Mouse (Mus musculus) embryonic facial prominence, embryonic 14.5 days (tissue): ENCODE measurements around the gene Armc10. TPM values are rescaled to one million over a fixed set of nuclear protein-coding genes. Genes with fewer than 3 reads are reported as not detected.
"Not testable (repeated sequence)": the region's sequence is repeated elsewhere in the genome, so short reads cannot be mapped to it uniquely, and the experiment has no call there.

Source experiments
- ATAC-seq: fragments of 200-750 bp; cut with Nextera tagmentation; 2 replicates; pipeline ENCODE4 v1.8.0; 2017; ENCODE audit warnings: low read depth, moderate number of reproducible peaks, moderate TSS enrichment
- DNase-seq: peaks from one replicate; pipeline ENCODE4 v3.0.0-alpha.2; 2015; ENCODE audit warnings: low spot score
- H3K27ac ChIP-seq: fragments of 300-500 bp; sonication (generic); replicated peaks from 2 replicates; pipeline ENCODE4 v1.5.1; 2014; ENCODE audit warnings: low read depth, mild to moderate bottlenecking, low read length, moderate library complexity
- H3K27me3 ChIP-seq: fragments of 300-500 bp; sonication (generic); replicated peaks from 2 replicates; pipeline ENCODE4 v1.6.1; 2014; ENCODE audit warnings: low read length; ENCODE audit not compliant: control insufficient read depth, insufficient read depth
- H3K36me3 ChIP-seq: fragments of 300-500 bp; sonication (generic); 2 replicates; pipeline ENCODE4 v1.6.1; 2014; ENCODE audit warnings: low read length, mixed read lengths; ENCODE audit not compliant: control insufficient read depth, insufficient read depth
- H3K4me1 ChIP-seq: fragments of 300-500 bp; sonication (generic); 2 replicates; pipeline ENCODE4 v1.6.1; 2014; ENCODE audit warnings: antibody characterized with exemption, low read length; ENCODE audit not compliant: control insufficient read depth, insufficient read depth
- H3K4me2 ChIP-seq: fragments of 300-500 bp; sonication (generic); 2 replicates; pipeline ENCODE4 v1.6.1; 2014; ENCODE audit warnings: low read depth, mild to moderate bottlenecking, low read length, moderate library complexity, mixed read lengths
- H3K4me3 ChIP-seq: fragments of 300-500 bp; sonication (generic); 2 replicates; pipeline ENCODE4 v1.5.1; 2014; ENCODE audit warnings: low read depth, mild to moderate bottlenecking, low read length
- H3K9ac ChIP-seq: fragments of 300-500 bp; sonication (generic); 2 replicates; pipeline ENCODE4 v1.6.1; 2014; ENCODE audit warnings: low read depth, mild to moderate bottlenecking, low read length, moderate library complexity, mixed read lengths
- H3K9me3 ChIP-seq: fragments of 300-500 bp; sonication (generic); 2 replicates; pipeline ENCODE4 v1.6.1; 2016; ENCODE audit warnings: low read length; ENCODE audit not compliant: control insufficient read depth
- WGBS: fragments of 180-500 bp; shearing (Covaris S2); extraction: QIAGEN DNeasy Blood & Tissue Kit; methylation state at CpG from one replicate; pipeline ENCODE4 v1.1.7; 2014; 5-methylcytosine and 5-hydroxymethylcytosine counted together
- polyA plus RNA-seq: library from polyadenylated mRNA; unstranded; fragments of >200 nt; fragmentation: Nextera tagmentation; extraction: Ambion mirVana; gene quantifications from 2 replicates; pipeline ENCODE4 v1.2.1, GENCODE M21; 2014

Gene Armc10
- polyA plus RNA-seq, 1 experiment from 2014 or later: 37.1 TPM

GRCm38 (mm10) chr5:21693372-21693870, 47.8 kb downstream of the Armc10 start:
- DNase-seq (no peak), ATAC-seq (no peak)
- Histone ChIP-seq H3K4me3 (no peak overlapping the region), H3K27me3 (no peaks in the 10 kb centered on the region), H3K27ac (no peak overlapping the region), H3K9ac (no peak overlapping the region), H3K9me3 (no peaks in the 10 kb centered on the region), H3K4me2 (no peak overlapping the region), H3K4me1 (no peaks in the 10 kb centered on the region), H3K36me3 (no peaks in the 10 kb centered on the region)
- 67% methylated on average over 3 of the region's 3 CpGs for WGBS

- DNase-seq (no peak), ATAC-seq (no peak)
- H3K4me3 ChIP-seq: no peak overlapping the region
- 75% methylated on average over 3 of the region's 3 CpGs for WGBS
- no peaks in the 10 kb centered on the region for H3K27me3 ChIP-seq
- H3K4me2 ChIP-seq: no peak overlapping the region
- H3K9me3 ChIP-seq: no peaks in the 10 kb centered on the region
- H3K36me3 ChIP-seq: no peaks in the 10 kb centered on the region
- H3K27ac ChIP-seq: no peak overlapping the region
- no peak overlapping the region for H3K9ac ChIP-seq
- H3K4me1 ChIP-seq: no peaks in the 10 kb centered on the region
Observed at GRCm38 (mm10) chr5:21694854-21695490, 49.4 kb downstream of the Armc10 start.

GRCm38 (mm10) chr5:21699555-21699954, 53.9 kb downstream of the Armc10 start:
- not testable (repeated sequence) for ATAC-seq, H3K4me2 ChIP-seq, H3K27ac ChIP-seq, H3K4me3 ChIP-seq, H3K36me3 ChIP-seq, H3K9ac ChIP-seq, DNase-seq, H3K27me3 ChIP-seq, H3K9me3 ChIP-seq, H3K4me1 ChIP-seq
- 88% methylated on average over 3 of the region's 3 CpGs for WGBS

- H3K4me3 ChIP-seq: peak overlapping the region; percentile 77
- ATAC-seq (no peak), DNase-seq (no peak)
- no peaks in the 10 kb centered on the region for H3K36me3 ChIP-seq
- no peaks in the 10 kb centered on the region for H3K27me3 ChIP-seq
- no peak overlapping the region for H3K27ac ChIP-seq
- no peaks in the 10 kb centered on the region for H3K4me1 ChIP-seq
- 14% methylated on average over 10 of the region's 10 CpGs for WGBS
- H3K4me2 ChIP-seq: peak overlapping the region; percentile 56
- H3K9ac ChIP-seq: peak overlapping the region; percentile 21; the same call in 1 of the 2 replicates
- H3K9me3 ChIP-seq: no peaks in the 10 kb centered on the region
Observed at GRCm38 (mm10) chr5:21700272-21700821, 54.7 kb downstream of the Armc10 start.

- Histone ChIP-seq H3K4me2 (peak overlapping the region; percentile 56), H3K9ac (peak overlapping the region; percentile 21), H3K27ac (no peak overlapping the region), H3K4me3 (peak overlapping the region; percentile 77), H3K36me3 (no peaks in the 10 kb centered on the region), H3K27me3 (no peaks in the 10 kb centered on the region), H3K9me3 (no peaks in the 10 kb centered on the region), H3K4me1 (no peaks in the 10 kb centered on the region)
- ATAC-seq: peak; percentile 55; the same call in 1 of the 2 replicates
- DNase-seq: no peak
- WGBS: 0% methylated on average over 22 of the region's 22 CpGs
Observed at GRCm38 (mm10) chr5:21700934-21701333, 55.3 kb downstream of the Armc10 start.

GRCm38 (mm10) chr5:21701351-21702008, 55.9 kb downstream of the Armc10 start, which contains the start of gene Napepld:
TSS of gene Napepld (minus strand) at chr5:21701396.
- DNase-seq (peak; percentile 98), ATAC-seq (peak; percentile 100)
- H3K4me3 ChIP-seq: peak within 1 kb of the TSS; percentile 77
- peak within 1 kb of the TSS; percentile 56 for H3K4me2 ChIP-seq
- H3K9ac ChIP-seq: peak within 1 kb of the TSS; percentile 87
- no peaks in the 10 kb centered on the region for H3K27me3 ChIP-seq
- H3K36me3 ChIP-seq: no peaks in the 10 kb centered on the region
- peak within 1 kb of the TSS; percentile 97 for H3K27ac ChIP-seq
- H3K4me1 ChIP-seq: no peaks in the 10 kb centered on the region
- no peaks in the 10 kb centered on the region for H3K9me3 ChIP-seq
- 0% methylated on average over 19 of the region's 59 CpGs for WGBS

- H3K9ac ChIP-seq: peak overlapping the region; percentile 87
- DNase-seq (no peak), ATAC-seq (no peak)
- no peaks in the 10 kb centered on the region for H3K9me3 ChIP-seq
- H3K27ac ChIP-seq: peak overlapping the region; percentile 97
- peak overlapping the region; percentile 56 for H3K4me2 ChIP-seq
- WGBS: 53% methylated on average over 2 of the region's 2 CpGs
- H3K27me3 ChIP-seq: no peaks in the 10 kb centered on the region
- H3K4me3 ChIP-seq: peak overlapping the region; percentile 77
- no peaks in the 10 kb centered on the region for H3K4me1 ChIP-seq
- no peaks in the 10 kb centered on the region for H3K36me3 ChIP-seq
Observed at GRCm38 (mm10) chr5:21702009-21702364, 56.4 kb downstream of the Armc10 start.

GRCm38 (mm10) chr5:21702873-21703475, 57.4 kb downstream of the Armc10 start:
- no peaks in the 10 kb centered on the region for H3K36me3 ChIP-seq
- H3K4me3 ChIP-seq: no peak overlapping the region
- H3K9ac ChIP-seq: no peak overlapping the region
- H3K4me2 ChIP-seq: no peak overlapping the region
- H3K27me3 ChIP-seq: no peaks in the 10 kb centered on the region
- no peaks in the 10 kb centered on the region for H3K9me3 ChIP-seq
- ATAC-seq: no peak
- WGBS: 74% methylated on average over 6 of the region's 6 CpGs
- no peaks in the 10 kb centered on the region for H3K4me1 ChIP-seq
- no peak overlapping the region for H3K27ac ChIP-seq
- DNase-seq: no peak
